Mouse (Mus musculus) stomach, postnatal 0 days (tissue): ENCODE measurements around the gene Fpgs.

Experiments used
- CTCF ChIP-seq: IDR thresholded peaks from 2 replicates; pipeline ENCODE4 v1.5.1; 2016; ENCODE audit warnings: antibody characterized with exemption, low read depth, mild to moderate bottlenecking, moderate library complexity
- EP300 ChIP-seq: optimal IDR thresholded peaks from 2 replicates; pipeline ENCODE3; 2016; ENCODE audit warnings: antibody characterized with exemption

DNA sequence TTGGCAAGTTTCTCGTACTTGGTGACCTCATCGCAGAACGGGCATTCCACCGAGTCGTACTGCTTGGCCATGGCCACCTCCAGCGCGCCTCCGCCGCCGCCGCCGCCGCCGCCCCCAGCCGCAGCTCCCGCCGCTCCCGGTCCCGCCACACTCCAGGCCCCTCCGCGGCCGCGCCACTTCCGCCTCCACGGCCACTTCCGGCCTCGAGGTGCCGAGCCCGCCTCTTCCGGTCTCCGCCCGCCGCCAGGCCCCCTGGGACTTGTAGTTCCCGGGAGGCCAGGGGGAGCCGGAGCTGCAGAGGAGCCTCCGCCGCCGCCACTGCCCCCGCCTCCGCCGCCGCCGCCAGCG is 8.6 kb upstream of the Fpgs start:
- TF ChIP-seq EP300 (no peak), CTCF (no peak)
